ENCODE assay signal across 12 mouse cellular contexts in genomic region chr11:108061571-108062479, GRCm38 (mm10).
DNase-seq lines count a peak whose midpoint lies in the region; ATAC-seq and TF ChIP-seq lines count a peak whose summit lies in the region.
"Had no signal": no experiment of that assay in that cellular context is flagged by ENCODE, and none has a peak within 500 bp of the region (broad histone marks: within the 10 kb centered on the region; RNA-seq: fewer than 3 reads in every experiment).

No protein-coding gene starts in this region.

- WGBS in spleen, adult 2 months: 91% methylated on average over 17 of the region's 17 CpGs
- WGBS in hindbrain, embryonic 13.5 days: 84% methylated on average over 17 of the region's 17 CpGs
- WGBS in hindbrain, embryonic 14.5 days: 81% methylated on average over 17 of the region's 17 CpGs

- DNase-seq in kidney, adult 18-20 months: peak; percentile 6
- no peak for DNase-seq in kidney, adult 11 months
- no peak for DNase-seq in spleen, adult 2 months (ENCODE audit: low read depth in 1 of 2, low spot score in 2 of 2)
- no peak for DNase-seq in spleen, adult 12 weeks (ENCODE audit: low spot score)
- DNase-seq in left cerebral cortex, adult 2 months (ENCODE audit: extremely low spot score in 1 of 2, low spot score in 2 of 2): peak in 1 of 2 experiments; percentile 55
- DNase-seq in hindbrain, embryonic 14.5 days (ENCODE audit: low spot score): no peak
- DNase-seq in natural killer cell, adult 2 months (ENCODE audit: low spot score in 2 of 2): no peak
- DNase-seq: liver, embryonic 13.5 days; thymus, postnatal 14 days had no signal

- no peaks in the 10 kb centered on the region for H3K27me3 ChIP-seq in spleen, adult 2 months (ENCODE audit: control insufficient read depth, insufficient read depth, low read length)
- no peaks in the 10 kb centered on the region; the same call in 1 of the 2 replicates for H3K27me3 ChIP-seq in hindbrain, embryonic 13.5 days
- H3K27me3 ChIP-seq in hindbrain, embryonic 14.5 days (ENCODE audit: control insufficient read depth, insufficient read depth, low read length): no peaks in the 10 kb centered on the region
- H3K27me3 ChIP-seq: forebrain, embryonic 12.5 days; liver, embryonic 13.5 days had no signal

- H3K9me3 ChIP-seq in hindbrain, embryonic 13.5 days: no peaks in the 10 kb centered on the region
- no peaks in the 10 kb centered on the region for H3K9me3 ChIP-seq in hindbrain, embryonic 14.5 days (ENCODE audit: control insufficient read depth, low read length)
- H3K9me3 ChIP-seq: forebrain, embryonic 12.5 days; liver, embryonic 13.5 days had no signal

- no peak overlapping the region for H3K4me2 ChIP-seq in hindbrain, embryonic 13.5 days
- no peak overlapping the region for H3K4me2 ChIP-seq in hindbrain, embryonic 14.5 days (replicated peaks)
- H3K4me2 ChIP-seq: forebrain, embryonic 12.5 days; liver, embryonic 13.5 days had no signal

- H3K27ac ChIP-seq in spleen, adult 2 months (ENCODE audit: insufficient read depth, low read length): 0 out of 2 replicates have a peak overlapping the region, but pooled peaks have one; percentile 14
- peak overlapping the region; percentile 86 for H3K27ac ChIP-seq in left cerebral cortex, adult 2 months
- H3K27ac ChIP-seq in hindbrain, embryonic 13.5 days: no peak overlapping the region
- H3K27ac ChIP-seq in hindbrain, embryonic 14.5 days: no peak overlapping the region
- H3K27ac ChIP-seq: forebrain, embryonic 12.5 days; liver, embryonic 13.5 days had no signal

- TF ChIP-seq CTCF in spleen, adult 2 months (IDR thresholded peaks at IDR 0.05; ENCODE audit: extremely low read depth, insufficient read depth, insufficient read length, insufficient replicate concordance): no peak
- peak; percentile 2 for TF ChIP-seq CTCF in left cerebral cortex, adult 2 months (IDR thresholded peaks at IDR 0.05)

- intact Hi-C loops in left cerebral cortex, adult 2 months (cut with DNase I): loop anchor here (5.0 kb wide), 2 partner anchors 75 to 115 kb away; no protein-coding TSS in a partner anchor

- H3K9ac ChIP-seq in hindbrain, embryonic 13.5 days: no peak overlapping the region
- H3K9ac ChIP-seq in hindbrain, embryonic 14.5 days: no peak overlapping the region
- H3K9ac ChIP-seq: forebrain, embryonic 12.5 days; liver, embryonic 13.5 days had no signal

- TF ChIP-seq POLR2A in spleen, adult 2 months (IDR thresholded peaks at IDR 0.05; ENCODE audit: low read depth, low read length): no peak

- H3K4me1 ChIP-seq in spleen, adult 2 months (ENCODE audit: control insufficient read depth, insufficient read depth, insufficient read length): no peaks in the 10 kb centered on the region
- no peaks in the 10 kb centered on the region for H3K4me1 ChIP-seq in hindbrain, embryonic 13.5 days (replicated peaks)
- H3K4me1 ChIP-seq in hindbrain, embryonic 14.5 days (replicated peaks; ENCODE audit: control insufficient read depth, insufficient read depth, low read length): no peaks in the 10 kb centered on the region
- H3K4me1 ChIP-seq: forebrain, embryonic 12.5 days; liver, embryonic 13.5 days had no signal

- no peak for ATAC-seq in hindbrain, embryonic 13.5 days (ENCODE audit: low FRiP score)
- ATAC-seq in hindbrain, embryonic 14.5 days (ENCODE audit: low FRiP score): no peak
- ATAC-seq: inflammation-experienced regulatory T-cells, adult 6 months had no signal

- H3K36me3 ChIP-seq in spleen, adult 2 months (ENCODE audit: control insufficient read depth, insufficient read depth, low read length): no peaks in the 10 kb centered on the region; the same call in 1 of the 2 replicates
- no peaks in the 10 kb centered on the region for H3K36me3 ChIP-seq in hindbrain, embryonic 13.5 days
- no peaks in the 10 kb centered on the region for H3K36me3 ChIP-seq in hindbrain, embryonic 14.5 days (replicated peaks; ENCODE audit: control insufficient read depth, insufficient read depth)
- H3K36me3 ChIP-seq: forebrain, embryonic 12.5 days; liver, embryonic 13.5 days had no signal

- H3K4me3 ChIP-seq in spleen, adult 2 months (ENCODE audit: extremely low read depth, insufficient read depth, insufficient read length): no peak overlapping the region
- no peak overlapping the region for H3K4me3 ChIP-seq in left cerebral cortex, adult 2 months
- no peak overlapping the region for H3K4me3 ChIP-seq in hindbrain, embryonic 13.5 days
- H3K4me3 ChIP-seq in hindbrain, embryonic 14.5 days (replicated peaks; ENCODE audit: low read length): no peak overlapping the region
- H3K4me3 ChIP-seq: forebrain, embryonic 12.5 days; liver, embryonic 13.5 days had no signal

Comparison
In these comparisons a context has a peak if more than half of its experiments do, and no peak if none do; other contexts are left out.
1. H3K27ac ChIP-seq: peak in spleen, adult 2 months (single experiment) and left cerebral cortex, adult 2 months (single experiment); none in hindbrain, embryonic 13.5 days (single experiment) and hindbrain, embryonic 14.5 days (single experiment).